Mouse (Mus musculus): ENCODE results near the gene Cwc27.

Gene Cwc27

GRCm38 (mm10) chr13:104816635-104817571, at the start of gene Cwc27:
Cwc27 (minus strand) TSS chr13:104817142.
- peak; percentile 55 for DNase-seq (ENCODE audit: low spot score)

GRCm38 (mm10) chr13:104866726-104867125, 49.8 kb upstream of the Cwc27 start:
- DNase-seq (ENCODE audit: low spot score) = no peak

- peak; percentile 3 for DNase-seq (ENCODE audit: low spot score)
Observed at GRCm38 (mm10) chr13:104863127-104863979, 46.4 kb upstream of the Cwc27 start, which contains the start of gene Shisal2b. Shisal2b (minus strand) TSS chr13:104863893.

GRCm38 (mm10) chr13:104853645-104854044, 36.7 kb upstream of the Cwc27 start:
- no peak for DNase-seq (ENCODE audit: low spot score)

- no peak for DNase-seq (ENCODE audit: low spot score)
Observed at GRCm38 (mm10) chr13:104843295-104844089, 26.6 kb upstream of the Cwc27 start.

GRCm38 (mm10) chr13:104841937-104842336, 25.0 kb upstream of the Cwc27 start:
- DNase-seq (ENCODE audit: low spot score) = no peak

GRCm38 (mm10) chr13:104837628-104838027, 20.7 kb upstream of the Cwc27 start:
- no peak for DNase-seq (ENCODE audit: low spot score)

GRCm38 (mm10) chr13:104832811-104833210, 15.9 kb upstream of the Cwc27 start:
- no peak for DNase-seq (ENCODE audit: low spot score)

GRCm38 (mm10) chr13:104825470-104825869, 8.5 kb upstream of the Cwc27 start:
- DNase-seq (ENCODE audit: low spot score) = no peak

GRCm38 (mm10) chr13:104822411-104822838, 5.5 kb upstream of the Cwc27 start:
- no peak for DNase-seq (ENCODE audit: low spot score)

- no peak for DNase-seq (ENCODE audit: low spot score)
Observed at GRCm38 (mm10) chr13:104821908-104822307, 5.0 kb upstream of the Cwc27 start.

GRCm38 (mm10) chr13:104821192-104821591, 4.2 kb upstream of the Cwc27 start:
- DNase-seq (ENCODE audit: low spot score) = no peak

- DNase-seq (ENCODE audit: low spot score) = no peak
Observed at GRCm38 (mm10) chr13:104817696-104818095, 754 bp upstream of the Cwc27 start.

GRCm38 (mm10) chr13:104816270-104816634, 690 bp downstream of the Cwc27 start:
- DNase-seq (ENCODE audit: low spot score) = no peak

- no peak for DNase-seq (ENCODE audit: low spot score)
Observed at GRCm38 (mm10) chr13:104805681-104806080, 11.3 kb downstream of the Cwc27 start.

- DNase-seq (ENCODE audit: low spot score) = no peak
Observed at GRCm38 (mm10) chr13:104799566-104800182, 17.3 kb downstream of the Cwc27 start.

GRCm38 (mm10) chr13:104799067-104799466, 17.9 kb downstream of the Cwc27 start:
- DNase-seq (ENCODE audit: low spot score) = no peak

- DNase-seq (ENCODE audit: low spot score) = no peak
Observed at GRCm38 (mm10) chr13:104794421-104794820, 22.5 kb downstream of the Cwc27 start.

- DNase-seq (ENCODE audit: low spot score) = no peak
Observed at GRCm38 (mm10) chr13:104792184-104792583, 24.8 kb downstream of the Cwc27 start, which contains the start of gene Srek1ip1. Srek1ip1 (plus strand) TSS chr13:104792484.

- no peak for DNase-seq (ENCODE audit: low spot score)
Observed at GRCm38 (mm10) chr13:104789663-104790062, 27.3 kb downstream of the Cwc27 start.

GRCm38 (mm10) chr13:104787260-104787659, 29.7 kb downstream of the Cwc27 start:
- no peak for DNase-seq (ENCODE audit: low spot score)
